Mouse (Mus musculus): ENCODE data around the gene Olfr1341. TPM values are rescaled to one million over a fixed set of nuclear protein-coding genes. Genes with fewer than 3 reads are reported as not detected.

Olfr1341 gene
- polyA plus RNA-seq (2015; fragmentation: Nextera tagmentation; extraction: Ambion mirVana), result not detected in 2 replicates

GRCm38 (mm10) chr4:118703223-118703622, at the start of gene Olfr1341:
Olfr1341 (plus strand) TSS chr4:118703523.
- 84% methylated on average over 3 of the region's 3 CpGs for WGBS
- H3K4me1 ChIP-seq (ENCODE audit: control insufficient read depth, insufficient read depth, low read length), result no peaks in the 10 kb centered on the region

GRCm38 (mm10) chr4:118658652-118659051, 44.7 kb upstream of the Olfr1341 start, which contains the start of gene Olfr62:
Olfr62 (plus strand) TSS chr4:118658952.
- Histone ChIP-seq H3K9me3 (ENCODE audit: control insufficient read depth, low read length) (no peaks in the 10 kb centered on the region), H3K36me3 (ENCODE audit: control insufficient read depth, insufficient read depth, low read length) (no peaks in the 10 kb centered on the region), H3K4me2 (ENCODE audit: low read depth, low read length) (no peak within 1 kb of the TSS), H3K9ac (ENCODE audit: low read depth, low read length) (no peak within 1 kb of the TSS), H3K4me3 (ENCODE audit: low read length) (no peak within 1 kb of the TSS), H3K27ac (ENCODE audit: low read length) (no peak within 1 kb of the TSS), H3K4me1 (ENCODE audit: control insufficient read depth, insufficient read depth, low read length) (no peaks in the 10 kb centered on the region), H3K27me3 (replicated peaks; ENCODE audit: control insufficient read depth, insufficient read depth, low read length) (no peaks in the 10 kb centered on the region)
- no peak for ATAC-seq

More at GRCm38 (mm10) chr4:118703223-118703622, at the start of gene Olfr1341:
- H3K4me3 ChIP-seq (ENCODE audit: low read length), result no peak within 1 kb of the TSS
- H3K9me3 ChIP-seq (ENCODE audit: control insufficient read depth, low read length), result no peaks in the 10 kb centered on the region
- no peaks in the 10 kb centered on the region for H3K36me3 ChIP-seq (ENCODE audit: control insufficient read depth, insufficient read depth, low read length)
- no peak within 1 kb of the TSS for H3K4me2 ChIP-seq (ENCODE audit: low read depth, low read length)
- no peaks in the 10 kb centered on the region for H3K27me3 ChIP-seq (replicated peaks; ENCODE audit: control insufficient read depth, insufficient read depth, low read length)
- H3K9ac ChIP-seq (ENCODE audit: low read depth, low read length), result no peak within 1 kb of the TSS
- no peak within 1 kb of the TSS for H3K27ac ChIP-seq (ENCODE audit: low read length)
- no peak for ATAC-seq

- no peaks in the 10 kb centered on the region for H3K27me3 ChIP-seq (replicated peaks; ENCODE audit: control insufficient read depth, insufficient read depth, low read length)
- H3K4me2 ChIP-seq (ENCODE audit: low read depth, low read length), result no peak overlapping the region
- ATAC-seq, result peak; percentile 38; the same call in 1 of the 2 replicates
- no peak overlapping the region for H3K9ac ChIP-seq (ENCODE audit: low read depth, low read length)
- 19% methylated on average over 2 of the region's 2 CpGs for WGBS
- H3K4me3 ChIP-seq (ENCODE audit: low read length), result no peak overlapping the region
- H3K4me1 ChIP-seq (ENCODE audit: control insufficient read depth, insufficient read depth, low read length), result no peaks in the 10 kb centered on the region
- no peaks in the 10 kb centered on the region for H3K36me3 ChIP-seq (ENCODE audit: control insufficient read depth, insufficient read depth, low read length)
- H3K9me3 ChIP-seq (ENCODE audit: control insufficient read depth, low read length), result no peaks in the 10 kb centered on the region
- H3K27ac ChIP-seq (ENCODE audit: low read length), result no peak overlapping the region
Observed at GRCm38 (mm10) chr4:118687086-118687485, 16.2 kb upstream of the Olfr1341 start.

GRCm38 (mm10) chr4:118692412-118692973, 10.8 kb upstream of the Olfr1341 start, which contains the start of gene Olfr1342:
Olfr1342 (minus strand) TSS chr4:118692756.
- no peak within 1 kb of the TSS for H3K4me3 ChIP-seq (ENCODE audit: low read length)
- WGBS, result 58% methylated on average over 12 of the region's 12 CpGs
- H3K4me2 ChIP-seq (ENCODE audit: low read depth, low read length), result no peak within 1 kb of the TSS
- ATAC-seq, result no peak
- H3K9ac ChIP-seq (ENCODE audit: low read depth, low read length), result no peak within 1 kb of the TSS
- H3K27ac ChIP-seq (ENCODE audit: low read length), result no peak within 1 kb of the TSS
- H3K9me3 ChIP-seq (ENCODE audit: control insufficient read depth, low read length), result no peaks in the 10 kb centered on the region
- H3K4me1 ChIP-seq (ENCODE audit: control insufficient read depth, insufficient read depth, low read length), result no peaks in the 10 kb centered on the region
- H3K36me3 ChIP-seq (ENCODE audit: control insufficient read depth, insufficient read depth, low read length), result no peaks in the 10 kb centered on the region
- H3K27me3 ChIP-seq (replicated peaks; ENCODE audit: control insufficient read depth, insufficient read depth, low read length), result no peaks in the 10 kb centered on the region

GRCm38 (mm10) chr4:118693812-118694211, 9.5 kb upstream of the Olfr1341 start:
- no peak overlapping the region for H3K9ac ChIP-seq (ENCODE audit: low read depth, low read length)
- H3K27me3 ChIP-seq (replicated peaks; ENCODE audit: control insufficient read depth, insufficient read depth, low read length), result no peaks in the 10 kb centered on the region
- no peak for ATAC-seq
- 44% methylated on average over 2 of the region's 2 CpGs for WGBS
- H3K4me2 ChIP-seq (ENCODE audit: low read depth, low read length), result no peak overlapping the region
- H3K9me3 ChIP-seq (ENCODE audit: control insufficient read depth, low read length), result no peaks in the 10 kb centered on the region
- H3K4me3 ChIP-seq (ENCODE audit: low read length), result no peak overlapping the region
- H3K4me1 ChIP-seq (ENCODE audit: control insufficient read depth, insufficient read depth, low read length), result no peaks in the 10 kb centered on the region
- no peak overlapping the region for H3K27ac ChIP-seq (ENCODE audit: low read length)
- H3K36me3 ChIP-seq (ENCODE audit: control insufficient read depth, insufficient read depth, low read length), result no peaks in the 10 kb centered on the region

GRCm38 (mm10) chr4:118708086-118708485, 4.8 kb downstream of the Olfr1341 start:
- no peak overlapping the region for H3K9ac ChIP-seq (ENCODE audit: low read depth, low read length)
- WGBS, result 82% methylated on average over 5 of the region's 5 CpGs
- H3K27ac ChIP-seq (ENCODE audit: low read length), result no peak overlapping the region
- no peaks in the 10 kb centered on the region for H3K9me3 ChIP-seq (ENCODE audit: control insufficient read depth, low read length)
- no peaks in the 10 kb centered on the region for H3K27me3 ChIP-seq (replicated peaks; ENCODE audit: control insufficient read depth, insufficient read depth, low read length)
- no peak overlapping the region for H3K4me2 ChIP-seq (ENCODE audit: low read depth, low read length)
- no peak for ATAC-seq
- no peak overlapping the region for H3K4me3 ChIP-seq (ENCODE audit: low read length)
- no peaks in the 10 kb centered on the region for H3K36me3 ChIP-seq (ENCODE audit: control insufficient read depth, insufficient read depth, low read length)
- no peaks in the 10 kb centered on the region for H3K4me1 ChIP-seq (ENCODE audit: control insufficient read depth, insufficient read depth, low read length)

- H3K4me2 ChIP-seq (ENCODE audit: low read depth, low read length), result no peak overlapping the region
- H3K4me3 ChIP-seq (ENCODE audit: low read length), result no peak overlapping the region
- no peak overlapping the region for H3K9ac ChIP-seq (ENCODE audit: low read depth, low read length)
- H3K4me1 ChIP-seq (ENCODE audit: control insufficient read depth, insufficient read depth, low read length), result no peaks in the 10 kb centered on the region
- no peaks in the 10 kb centered on the region for H3K9me3 ChIP-seq (ENCODE audit: control insufficient read depth, low read length)
- WGBS, result 54% methylated on average over 1 of the region's 1 CpGs
- no peaks in the 10 kb centered on the region for H3K27me3 ChIP-seq (replicated peaks; ENCODE audit: control insufficient read depth, insufficient read depth, low read length)
- no peak for ATAC-seq
- no peaks in the 10 kb centered on the region for H3K36me3 ChIP-seq (ENCODE audit: control insufficient read depth, insufficient read depth, low read length)
- H3K27ac ChIP-seq (ENCODE audit: low read length), result no peak overlapping the region
Observed at GRCm38 (mm10) chr4:118711656-118712055, 8.3 kb downstream of the Olfr1341 start.

GRCm38 (mm10) chr4:118719838-118720237, 16.5 kb downstream of the Olfr1341 start, which contains the start of gene Olfr1340:
Olfr1340 (plus strand) TSS chr4:118720138.
- Histone ChIP-seq H3K4me3 (ENCODE audit: low read length) (no peak within 1 kb of the TSS), H3K27ac (ENCODE audit: low read length) (no peak within 1 kb of the TSS), H3K4me1 (ENCODE audit: control insufficient read depth, insufficient read depth, low read length) (no peaks in the 10 kb centered on the region), H3K9ac (ENCODE audit: low read depth, low read length) (no peak within 1 kb of the TSS), H3K4me2 (ENCODE audit: low read depth, low read length) (no peak within 1 kb of the TSS), H3K9me3 (ENCODE audit: control insufficient read depth, low read length) (no peaks in the 10 kb centered on the region), H3K36me3 (ENCODE audit: control insufficient read depth, insufficient read depth, low read length) (no peaks in the 10 kb centered on the region), H3K27me3 (replicated peaks; ENCODE audit: control insufficient read depth, insufficient read depth, low read length) (no peaks in the 10 kb centered on the region)
- no peak for ATAC-seq

GRCm38 (mm10) chr4:118721742-118722483, 18.6 kb downstream of the Olfr1341 start:
- Histone ChIP-seq H3K4me2 (ENCODE audit: low read depth, low read length) (no peak overlapping the region), H3K4me3 (ENCODE audit: low read length) (no peak overlapping the region), H3K9ac (ENCODE audit: low read depth, low read length) (no peak overlapping the region), H3K27me3 (replicated peaks; ENCODE audit: control insufficient read depth, insufficient read depth, low read length) (no peaks in the 10 kb centered on the region), H3K9me3 (ENCODE audit: control insufficient read depth, low read length) (no peaks in the 10 kb centered on the region), H3K4me1 (ENCODE audit: control insufficient read depth, insufficient read depth, low read length) (no peaks in the 10 kb centered on the region), H3K36me3 (ENCODE audit: control insufficient read depth, insufficient read depth, low read length) (no peaks in the 10 kb centered on the region), H3K27ac (ENCODE audit: low read length) (no peak overlapping the region)
- no peak for ATAC-seq
- WGBS, result 56% methylated on average over 10 of the region's 10 CpGs
